Mouse (Mus musculus): Measurements from ENCODE around the gene Crocc2. TPM values are rescaled to one million over a fixed set of nuclear protein-coding genes. Genes with fewer than 3 reads are reported as not detected.

Gene Crocc2
- total RNA-seq, 1 experiment: 3.1 TPM

GRCm38 (mm10) chr1:93255761-93256160 is 87.2 kb downstream of the Crocc2 start:
- H3K4me1 ChIP-seq (ENCODE audit: control insufficient read depth in 2 of 2, insufficient read depth in 2 of 2, low read length in 2 of 2, poor library complexity in 1 of 2): peaks cover 2 to 6% of the 10 kb centered on the region in 2 experiments; a peak in 2 of 4 replicates
- H3K4me3 ChIP-seq (ENCODE audit: insufficient read depth in 1 of 2, low read depth in 1 of 2, low read length in 2 of 2, poor library complexity in 1 of 2, severe bottlenecking in 1 of 2): no peak overlapping the region
- no peaks in the 10 kb centered on the region for H3K9me3 ChIP-seq (ENCODE audit: control insufficient read depth, insufficient read depth, low read depth, low read length)
- DNase-seq (ENCODE audit: low read depth, low spot score): no peak
- no peak overlapping the region for H3K27ac ChIP-seq (ENCODE audit: insufficient read depth, low read depth, low read length, poor library complexity, severe bottlenecking)
- no peak for TF ChIP-seq CHD2 (IDR thresholded peaks at IDR 0.05; ENCODE audit: low read depth, low read length)
- no peak for TF ChIP-seq MAFK (IDR thresholded peaks at IDR 0.05; ENCODE audit: insufficient read depth, low read depth, low read length)
- no peak for TF ChIP-seq ZNF384 (IDR thresholded peaks at IDR 0.05; ENCODE audit: low read depth, low read length)
- no peak for TF ChIP-seq ZC3H11A (IDR thresholded peaks at IDR 0.05; ENCODE audit: borderline replicate concordance, low read depth, low read length)
- no peak for TF ChIP-seq HCFC1 (IDR thresholded peaks at IDR 0.05; ENCODE audit: borderline replicate concordance, insufficient read depth, low read length)
- in situ Hi-C loops (cut with MboI; ENCODE audit: low sequenced_read_pairs in 2 of 2, unreplicated experiment in 2 of 2): no loop called here
- peaks cover 6% of the 10 kb centered on the region; the same call in 1 of the 2 replicates for H3K36me3 ChIP-seq (ENCODE audit: control insufficient read depth, insufficient read depth, low read length, poor library complexity, severe bottlenecking)
- H3K9ac ChIP-seq (ENCODE audit: insufficient read depth, low read depth, low read length, poor library complexity, severe bottlenecking): no peak overlapping the region

GRCm38 (mm10) chr1:93257560-93257959 is 89.0 kb downstream of the Crocc2 start:
- Histone ChIP-seq H3K9me3 (ENCODE audit: control insufficient read depth, insufficient read depth, low read depth, low read length) (no peaks in the 10 kb centered on the region), H3K4me1 (ENCODE audit: control insufficient read depth in 2 of 2, insufficient read depth in 2 of 2, low read length in 2 of 2, poor library complexity in 1 of 2) (peaks cover under 1 to 4% of the 10 kb centered on the region in 2 experiments; a peak in 2 of 4 replicates), H3K9ac (ENCODE audit: insufficient read depth, low read depth, low read length, poor library complexity, severe bottlenecking) (no peak overlapping the region), H3K4me3 (ENCODE audit: insufficient read depth in 1 of 2, low read depth in 1 of 2, low read length in 2 of 2, poor library complexity in 1 of 2, severe bottlenecking in 1 of 2) (no peak overlapping the region), H3K36me3 (ENCODE audit: control insufficient read depth, insufficient read depth, low read length, poor library complexity, severe bottlenecking) (peaks cover 12% of the 10 kb centered on the region; the same call in 1 of the 2 replicates), H3K27ac (ENCODE audit: insufficient read depth, low read depth, low read length, poor library complexity, severe bottlenecking) (no peak overlapping the region)
- TF ChIP-seq CHD2 (IDR thresholded peaks at IDR 0.05; ENCODE audit: low read depth, low read length) (no peak), ZNF384 (IDR thresholded peaks at IDR 0.05; ENCODE audit: low read depth, low read length) (no peak), MAFK (IDR thresholded peaks at IDR 0.05; ENCODE audit: insufficient read depth, low read depth, low read length) (no peak), ZC3H11A (IDR thresholded peaks at IDR 0.05; ENCODE audit: borderline replicate concordance, low read depth, low read length) (no peak), HCFC1 (IDR thresholded peaks at IDR 0.05; ENCODE audit: borderline replicate concordance, insufficient read depth, low read length) (no peak)
- in situ Hi-C loops (cut with MboI; ENCODE audit: low sequenced_read_pairs in 2 of 2, unreplicated experiment in 2 of 2): no loop called here
- no peak for DNase-seq (ENCODE audit: low read depth, low spot score)

- Histone ChIP-seq H3K9me3 (ENCODE audit: control insufficient read depth, insufficient read depth, low read depth, low read length) (no peaks in the 10 kb centered on the region), H3K4me3 (ENCODE audit: insufficient read depth in 1 of 2, low read depth in 1 of 2, low read length in 2 of 2, poor library complexity in 1 of 2, severe bottlenecking in 1 of 2) (no peak overlapping the region), H3K27ac (ENCODE audit: insufficient read depth, low read depth, low read length, poor library complexity, severe bottlenecking) (no peak overlapping the region), H3K9ac (ENCODE audit: insufficient read depth, low read depth, low read length, poor library complexity, severe bottlenecking) (no peak overlapping the region), H3K36me3 (ENCODE audit: control insufficient read depth, insufficient read depth, low read length, poor library complexity, severe bottlenecking) (peaks cover 2% of the 10 kb centered on the region), H3K4me1 (ENCODE audit: control insufficient read depth in 2 of 2, insufficient read depth in 2 of 2, low read length in 2 of 2, poor library complexity in 1 of 2) (peaks cover 0 to under 1% of the 10 kb centered on the region in 2 experiments; a peak in 1 of 4 replicates)
- no peak for DNase-seq (ENCODE audit: low read depth, low spot score)
- TF ChIP-seq HCFC1 (IDR thresholded peaks at IDR 0.05; ENCODE audit: borderline replicate concordance, insufficient read depth, low read length) (no peak), ZNF384 (IDR thresholded peaks at IDR 0.05; ENCODE audit: low read depth, low read length) (no peak), CHD2 (IDR thresholded peaks at IDR 0.05; ENCODE audit: low read depth, low read length) (no peak), ZC3H11A (IDR thresholded peaks at IDR 0.05; ENCODE audit: borderline replicate concordance, low read depth, low read length) (no peak), MAFK (IDR thresholded peaks at IDR 0.05; ENCODE audit: insufficient read depth, low read depth, low read length) (no peak)
- in situ Hi-C loops (cut with MboI; ENCODE audit: low sequenced_read_pairs in 2 of 2, unreplicated experiment in 2 of 2): no loop called here
Measured at GRCm38 (mm10) chr1:93267207-93267606, 98.7 kb downstream of the Crocc2 start.

- Histone ChIP-seq H3K36me3 (ENCODE audit: control insufficient read depth, insufficient read depth, low read length, poor library complexity, severe bottlenecking) (peaks cover 2% of the 10 kb centered on the region), H3K4me1 (ENCODE audit: control insufficient read depth in 2 of 2, insufficient read depth in 2 of 2, low read length in 2 of 2, poor library complexity in 1 of 2) (peaks cover 0 to 3% of the 10 kb centered on the region in 2 experiments; a peak in 1 of 4 replicates), H3K9ac (ENCODE audit: insufficient read depth, low read depth, low read length, poor library complexity, severe bottlenecking) (no peak overlapping the region), H3K9me3 (ENCODE audit: control insufficient read depth, insufficient read depth, low read depth, low read length) (no peaks in the 10 kb centered on the region), H3K27ac (ENCODE audit: insufficient read depth, low read depth, low read length, poor library complexity, severe bottlenecking) (no peak overlapping the region), H3K4me3 (ENCODE audit: insufficient read depth in 1 of 2, low read depth in 1 of 2, low read length in 2 of 2, poor library complexity in 1 of 2, severe bottlenecking in 1 of 2) (no peak overlapping the region)
- DNase-seq (ENCODE audit: low read depth, low spot score): no peak
- in situ Hi-C loops (cut with MboI; ENCODE audit: low sequenced_read_pairs in 2 of 2, unreplicated experiment in 2 of 2): no loop called here
- TF ChIP-seq CHD2 (IDR thresholded peaks at IDR 0.05; ENCODE audit: low read depth, low read length) (no peak), MAFK (IDR thresholded peaks at IDR 0.05; ENCODE audit: insufficient read depth, low read depth, low read length) (no peak), HCFC1 (IDR thresholded peaks at IDR 0.05; ENCODE audit: borderline replicate concordance, insufficient read depth, low read length) (no peak), ZNF384 (IDR thresholded peaks at IDR 0.05; ENCODE audit: low read depth, low read length) (no peak), ZC3H11A (IDR thresholded peaks at IDR 0.05; ENCODE audit: borderline replicate concordance, low read depth, low read length) (no peak)
Measured at GRCm38 (mm10) chr1:93268246-93268645, 99.7 kb downstream of the Crocc2 start.
